Mouse (Mus musculus) heart, embryonic 11.5 days (tissue): ENCODE data around the gene Tbc1d5. TPM values are rescaled to one million over a fixed set of nuclear protein-coding genes. Genes with fewer than 3 reads are reported as not detected.

Experiments used
- ATAC-seq: fragments of 200-750 bp; cut with Nextera tagmentation; replicated peaks from 2 replicates; pipeline ENCODE4 v1.8.0; 2017; ENCODE audit warnings: moderate library complexity; ENCODE audit not compliant: insufficient number of reproducible peaks, low FRiP score, low TSS enrichment
- H3K27ac ChIP-seq: fragments of 300-500 bp; sonication (generic); 2 replicates; pipeline ENCODE4 v1.5.1; 2014; ENCODE audit warnings: mild to moderate bottlenecking, low read depth, low read length
- H3K27me3 ChIP-seq: fragments of 300-500 bp; sonication (generic); 2 replicates; pipeline ENCODE4 v1.6.1; 2014; ENCODE audit warnings: mild to moderate bottlenecking, low read length, mixed read lengths; ENCODE audit not compliant: control insufficient read depth, insufficient read depth
- H3K36me3 ChIP-seq: fragments of 300-500 bp; sonication (generic); 2 replicates; pipeline ENCODE4 v1.6.1; 2014; ENCODE audit warnings: mild to moderate bottlenecking, low read length, moderate library complexity, mixed read lengths; ENCODE audit not compliant: control insufficient read depth, insufficient read depth
- H3K4me1 ChIP-seq: fragments of 300-500 bp; sonication (generic); 2 replicates; pipeline ENCODE4 v1.6.1; 2014; ENCODE audit warnings: low read length; ENCODE audit not compliant: control insufficient read depth, insufficient read depth
- H3K4me2 ChIP-seq: fragments of 300-500 bp; sonication (generic); 2 replicates; pipeline ENCODE4 v1.6.1; 2014; ENCODE audit warnings: mild to moderate bottlenecking, moderate library complexity
- H3K4me3 ChIP-seq: fragments of 300-500 bp; sonication (generic); 2 replicates; pipeline ENCODE4 v1.5.1; 2014; ENCODE audit warnings: low read depth, low read length
- H3K9ac ChIP-seq: fragments of 300-500 bp; sonication (generic); 2 replicates; pipeline ENCODE4 v1.6.1; 2014; ENCODE audit warnings: mild to moderate bottlenecking, low read depth, low read length, moderate library complexity
- H3K9me3 ChIP-seq: fragments of 300-500 bp; sonication (generic); replicated peaks from 2 replicates; pipeline ENCODE4 v1.6.1; 2016; ENCODE audit warnings: low read length; ENCODE audit not compliant: control insufficient read depth
- WGBS: fragments of 180-500 bp; shearing (Covaris S2); extraction: QIAGEN DNeasy Blood & Tissue Kit; methylation state at CpG from one replicate; pipeline ENCODE4 v1.1.7; 2014; ENCODE audit not compliant: insufficient replicate concordance; 5-methylcytosine and 5-hydroxymethylcytosine counted together
- polyA plus RNA-seq: library from polyadenylated mRNA; unstranded; fragments of >200 nt; fragmentation: Nextera tagmentation; extraction: Ambion mirVana; gene quantifications from 2 replicates; pipeline ENCODE4 v1.2.1, GENCODE M21; 2014

Tbc1d5 gene
- polyA plus RNA-seq, 1 experiment from 2014 or later = 9.3 TPM

DNA sequence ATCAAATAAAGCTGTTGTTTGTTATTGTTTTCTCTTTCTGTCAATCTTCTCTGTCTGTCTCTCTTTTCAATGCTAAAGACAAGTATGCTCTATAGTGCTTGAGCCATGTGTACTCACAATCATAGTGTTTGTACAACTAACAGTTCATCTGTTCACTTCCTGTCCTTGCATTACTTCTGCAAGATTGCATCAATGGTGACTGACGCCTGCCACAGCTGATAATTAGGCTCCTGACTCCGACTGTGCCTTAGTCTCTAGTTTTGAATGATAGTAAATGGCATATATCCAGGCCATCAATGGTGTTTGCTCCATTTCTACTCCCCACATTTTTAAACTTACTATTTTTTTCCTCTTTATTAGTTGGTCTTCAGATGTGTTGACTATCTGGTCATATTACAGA lies 162.8 kb downstream of the Tbc1d5 start:
- Histone ChIP-seq H3K9ac (no peak overlapping the region), H3K4me2 (no peak overlapping the region), H3K4me1 (no peaks in the 10 kb centered on the region), H3K4me3 (no peak overlapping the region), H3K27me3 (no peaks in the 10 kb centered on the region), H3K36me3 (no peaks in the 10 kb centered on the region), H3K27ac (no peak overlapping the region), H3K9me3 (no peaks in the 10 kb centered on the region)
- no peak for ATAC-seq
- WGBS = 49% methylated on average over 2 of the region's 2 CpGs

DNA sequence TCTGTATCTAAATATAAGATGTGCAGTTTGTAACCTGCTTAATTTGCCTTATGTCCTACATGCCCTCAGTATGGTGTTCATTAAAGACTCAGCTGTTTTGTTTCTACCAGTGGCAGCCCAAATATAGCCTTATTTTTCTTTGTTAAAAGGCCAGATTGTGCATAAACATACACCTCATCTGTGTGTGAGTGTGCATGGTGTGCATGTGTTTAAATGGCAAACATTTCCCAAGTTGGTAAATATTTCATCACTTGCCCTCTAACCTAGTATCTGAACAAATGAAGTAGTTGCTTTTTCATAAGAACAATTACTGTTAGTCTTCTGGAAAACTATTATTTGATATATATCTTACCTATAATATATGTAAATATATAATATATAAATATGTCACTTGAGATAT lies 165.2 kb downstream of the Tbc1d5 start:
- no peak overlapping the region for H3K9ac ChIP-seq
- no peaks in the 10 kb centered on the region for H3K36me3 ChIP-seq
- no peak overlapping the region for H3K4me2 ChIP-seq
- H3K9me3 ChIP-seq = no peaks in the 10 kb centered on the region
- H3K4me3 ChIP-seq = no peak overlapping the region
- no peaks in the 10 kb centered on the region for H3K4me1 ChIP-seq
- no peaks in the 10 kb centered on the region for H3K27me3 ChIP-seq
- H3K27ac ChIP-seq = no peak overlapping the region
- ATAC-seq = no peak

DNA sequence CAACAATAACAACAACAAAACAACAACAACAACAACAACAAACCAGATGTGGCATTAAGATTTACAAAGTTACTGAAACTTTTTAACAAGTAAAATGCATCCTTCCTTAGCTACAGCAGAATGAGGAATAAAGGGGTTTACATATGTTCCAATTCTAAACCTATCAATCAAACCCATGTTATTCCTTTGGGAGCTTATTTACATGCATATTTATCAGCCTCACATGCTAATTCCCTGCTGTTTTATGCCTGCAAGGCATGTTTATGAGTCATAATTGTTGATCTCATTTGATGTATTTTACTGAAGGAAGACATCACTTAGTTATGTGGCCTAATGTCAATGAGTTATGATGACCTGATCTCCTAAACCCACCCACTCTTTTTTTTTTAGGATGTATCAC lies 176.0 kb downstream of the Tbc1d5 start:
- H3K27me3 ChIP-seq = no peaks in the 10 kb centered on the region
- H3K36me3 ChIP-seq = no peaks in the 10 kb centered on the region
- H3K4me3 ChIP-seq = no peak overlapping the region
- no peaks in the 10 kb centered on the region for H3K4me1 ChIP-seq
- H3K9me3 ChIP-seq = no peaks in the 10 kb centered on the region
- H3K9ac ChIP-seq = no peak overlapping the region
- no peak overlapping the region for H3K4me2 ChIP-seq
- no peak overlapping the region for H3K27ac ChIP-seq
- ATAC-seq = no peak

DNA sequence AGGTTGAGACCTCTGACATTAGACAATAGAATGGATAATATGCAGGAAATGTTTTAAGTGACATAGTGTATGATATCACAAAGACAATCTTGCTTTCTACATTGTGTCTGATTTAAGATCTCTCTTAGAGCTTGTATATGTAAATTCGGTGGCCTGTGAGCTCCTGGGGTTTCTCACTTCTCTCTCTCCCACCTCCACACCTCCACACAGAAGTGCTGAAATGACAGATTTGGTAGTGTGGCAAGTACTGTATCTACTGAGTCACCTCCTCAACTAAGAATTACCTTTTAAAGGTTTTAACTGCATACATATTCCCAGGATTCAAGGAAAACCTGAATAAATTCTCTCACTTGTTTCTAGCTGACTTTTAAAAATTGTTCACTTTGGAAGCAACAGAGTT lies 180.9 kb downstream of the Tbc1d5 start:
- H3K4me3 ChIP-seq = no peak overlapping the region
- no peaks in the 10 kb centered on the region for H3K27me3 ChIP-seq
- no peaks in the 10 kb centered on the region for H3K36me3 ChIP-seq
- H3K9ac ChIP-seq = no peak overlapping the region
- H3K9me3 ChIP-seq = peaks cover 2% of the 10 kb centered on the region; the same call in 1 of the 2 replicates
- no peaks in the 10 kb centered on the region for H3K4me1 ChIP-seq
- ATAC-seq = no peak
- WGBS = 25% methylated on average over 1 of the region's 1 CpGs
- no peak overlapping the region for H3K27ac ChIP-seq
- no peak overlapping the region for H3K4me2 ChIP-seq

DNA sequence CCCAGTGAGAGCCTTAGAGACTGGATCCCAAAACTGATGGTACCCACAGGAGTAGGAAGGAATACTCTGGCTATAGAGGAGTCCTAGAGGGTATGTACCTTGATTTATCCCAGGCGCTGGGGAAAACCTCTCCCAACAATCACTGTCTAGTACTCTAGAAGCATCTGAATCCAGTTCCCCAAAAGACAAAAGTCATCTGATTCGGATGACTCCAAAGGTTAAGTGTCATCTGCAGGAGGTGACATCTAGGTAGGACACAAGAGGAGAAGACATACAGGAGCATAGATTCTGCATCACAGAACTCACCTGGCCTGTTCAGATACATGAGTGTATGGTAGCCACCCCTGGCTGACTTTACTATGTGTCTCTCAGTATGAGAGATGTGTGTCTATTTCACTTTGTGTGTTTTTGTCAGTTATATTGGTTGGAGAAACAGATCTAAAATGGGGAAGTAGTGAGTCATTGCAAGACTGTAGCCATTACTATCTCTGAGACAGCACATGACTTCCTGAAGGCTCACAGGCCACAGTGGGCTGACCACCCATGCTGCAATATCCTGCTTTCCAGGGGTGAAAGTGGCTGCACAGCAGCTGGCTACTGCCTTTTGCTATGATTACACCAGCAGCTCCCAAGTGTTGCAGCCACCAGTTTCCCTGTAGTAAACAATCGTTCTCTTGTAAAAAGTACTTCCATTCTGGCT lies 185.7 kb downstream of the Tbc1d5 start:
- no peak for ATAC-seq
- H3K4me2 ChIP-seq = no peak overlapping the region
- H3K36me3 ChIP-seq = no peaks in the 10 kb centered on the region
- H3K9me3 ChIP-seq = peaks cover 5% of the 10 kb centered on the region; the same call in 1 of the 2 replicates
- H3K9ac ChIP-seq = no peak overlapping the region
- H3K27ac ChIP-seq = no peak overlapping the region
- no peaks in the 10 kb centered on the region for H3K4me1 ChIP-seq
- H3K4me3 ChIP-seq = no peak overlapping the region
- 81% methylated on average over 3 of the region's 3 CpGs for WGBS
- H3K27me3 ChIP-seq = no peaks in the 10 kb centered on the region

DNA sequence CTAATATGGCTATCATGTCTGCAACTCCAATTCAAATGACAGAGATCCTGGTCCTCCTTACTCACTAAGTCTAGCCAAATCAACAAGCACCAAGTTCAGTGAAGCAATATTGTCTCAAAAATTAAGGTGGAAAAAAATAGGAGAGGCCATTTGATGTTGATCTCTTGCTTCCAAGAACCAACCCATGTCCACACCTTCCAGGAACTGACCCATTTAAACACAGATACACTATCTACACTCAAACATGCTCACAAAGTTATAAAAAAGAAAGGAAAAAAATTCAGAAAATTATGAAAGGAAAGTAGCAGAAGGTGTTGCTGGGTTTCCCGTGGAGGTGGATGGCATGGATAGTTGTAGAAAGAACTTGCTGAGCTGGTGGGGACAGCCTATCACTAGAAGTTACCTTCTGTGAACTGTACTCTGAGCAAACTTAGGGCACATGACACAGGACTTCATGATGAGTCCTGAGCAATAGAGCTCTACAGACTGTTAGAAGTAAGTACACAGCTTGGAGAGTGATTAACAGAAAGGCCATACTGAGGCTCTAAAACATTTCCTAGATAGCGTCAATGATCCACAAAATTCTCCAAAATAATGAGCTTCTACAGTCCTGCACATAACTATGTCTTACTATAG lies 188.3 kb downstream of the Tbc1d5 start:
- Histone ChIP-seq H3K9me3 (peaks cover 5% of the 10 kb centered on the region; the same call in 1 of the 2 replicates), H3K27ac (no peak overlapping the region), H3K4me2 (no peak overlapping the region), H3K4me1 (no peaks in the 10 kb centered on the region), H3K36me3 (no peaks in the 10 kb centered on the region), H3K27me3 (no peaks in the 10 kb centered on the region), H3K4me3 (no peak overlapping the region), H3K9ac (no peak overlapping the region)
- WGBS = 88% methylated on average over 2 of the region's 2 CpGs
- no peak for ATAC-seq

DNA sequence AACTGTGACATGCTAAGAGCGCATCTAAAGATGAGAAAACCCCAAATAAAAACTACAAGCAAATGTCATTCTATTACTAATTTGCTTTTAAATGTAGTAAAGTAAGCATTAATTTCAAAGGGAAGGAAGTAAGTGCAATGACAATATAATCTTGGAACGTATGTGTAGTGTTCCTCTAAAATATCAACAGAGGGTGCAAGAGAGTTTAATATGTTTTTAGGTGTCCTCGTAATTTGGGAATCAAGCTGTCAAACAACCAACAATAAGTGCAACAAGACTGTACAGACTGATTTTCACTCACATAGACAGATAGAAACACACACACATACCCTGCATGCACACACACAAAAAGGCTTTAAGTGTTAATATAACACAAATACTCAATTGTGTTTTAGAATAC lies 191.2 kb downstream of the Tbc1d5 start:
- no peak overlapping the region for H3K27ac ChIP-seq
- H3K36me3 ChIP-seq = no peaks in the 10 kb centered on the region
- H3K9ac ChIP-seq = no peak overlapping the region
- no peaks in the 10 kb centered on the region for H3K4me1 ChIP-seq
- peaks cover under 1% of the 10 kb centered on the region; the same call in 1 of the 2 replicates for H3K9me3 ChIP-seq
- no peaks in the 10 kb centered on the region for H3K27me3 ChIP-seq
- no peak for ATAC-seq
- 77% methylated on average over 3 of the region's 3 CpGs for WGBS
- H3K4me2 ChIP-seq = no peak overlapping the region
- H3K4me3 ChIP-seq = no peak overlapping the region

DNA sequence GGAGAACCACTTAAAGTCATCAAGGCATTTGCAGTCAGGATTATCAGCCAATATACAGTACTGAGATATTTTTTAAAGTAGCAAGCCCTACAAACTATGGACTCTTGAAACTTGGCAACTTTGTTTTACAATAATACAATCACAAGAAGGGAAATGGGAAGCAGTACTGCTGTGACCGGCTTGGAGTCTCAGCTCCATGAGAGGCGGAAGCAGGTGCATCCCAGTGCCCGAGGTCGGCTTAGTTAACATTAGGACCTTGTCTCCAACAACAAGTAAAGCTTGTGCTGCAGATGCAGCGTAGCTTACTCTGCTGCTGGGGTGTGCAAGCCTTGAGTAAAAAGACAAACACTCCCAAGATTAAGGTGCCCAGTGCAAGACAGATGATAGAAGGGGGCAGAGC lies 197.2 kb downstream of the Tbc1d5 start:
- no peak overlapping the region for H3K9ac ChIP-seq
- ATAC-seq = no peak
- no peaks in the 10 kb centered on the region for H3K27me3 ChIP-seq
- 79% methylated on average over 5 of the region's 5 CpGs for WGBS
- no peak overlapping the region for H3K27ac ChIP-seq
- H3K4me2 ChIP-seq = no peak overlapping the region
- H3K4me3 ChIP-seq = no peak overlapping the region
- H3K9me3 ChIP-seq = no peaks in the 10 kb centered on the region
- H3K4me1 ChIP-seq = no peaks in the 10 kb centered on the region
- H3K36me3 ChIP-seq = no peaks in the 10 kb centered on the region

DNA sequence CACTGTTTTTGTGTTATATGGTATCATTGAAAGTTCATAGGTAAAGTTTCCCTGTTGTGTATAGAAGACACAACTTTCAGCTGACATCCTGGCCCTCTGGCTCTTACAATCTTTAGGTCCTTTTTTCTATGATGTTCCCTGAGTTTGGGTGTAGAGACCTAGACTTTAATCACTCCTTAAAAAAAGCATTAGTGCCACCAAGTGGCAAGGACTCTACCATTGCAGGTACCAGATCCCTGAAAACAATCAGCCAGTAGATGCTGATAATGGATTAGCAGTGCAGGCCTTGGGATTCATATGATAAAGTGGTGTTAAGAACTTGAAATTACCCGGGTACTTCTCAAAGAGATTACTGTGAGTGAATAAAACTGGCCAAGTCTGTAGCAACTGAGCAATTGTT lies 207.0 kb downstream of the Tbc1d5 start:
- whole genome bisulfite sequencing = 26% methylated on average over 1 of the region's 1 CpGs
- H3K36me3 ChIP-seq = no peaks in the 10 kb centered on the region
- ATAC-seq = no peak

More for the DNA sequence above, 207.0 kb downstream of the Tbc1d5 start:
- Histone ChIP-seq H3K4me1 (no peaks in the 10 kb centered on the region), H3K9me3 (no peaks in the 10 kb centered on the region), H3K4me2 (no peak overlapping the region), H3K4me3 (no peak overlapping the region), H3K27me3 (no peaks in the 10 kb centered on the region), H3K27ac (no peak overlapping the region), H3K9ac (no peak overlapping the region)
